Mouse (Mus musculus) left cerebral cortex, postnatal 36 days (tissue): ENCODE results near the gene Pacrg. TPM values are rescaled to one million over a fixed set of nuclear protein-coding genes. Genes with fewer than 3 reads are reported as not detected.

Experiments
- DNase-seq, 2 experiments: peaks; one replicate each; pipeline ENCODE4 v3.0.0; 2021 to 2022; ENCODE audit warnings: low spot score in 2 of 2, mixed read lengths in 1 of 2
- intact Hi-C: fragments of 180-260 bp; cut with DNase I; formaldehyde crosslinking; loops from one replicate; pipeline ENCODE4 v1.15.1; 2025
- total RNA-seq, 2 experiments: library from RNA; stranded (reverse); gene quantifications; 2 replicates each; pipeline ENCODE4 v1.2.3; 2021

Gene Pacrg
- total RNA-seq, 2 experiments from 2014 or later, result 16.1 to 16.8 TPM

DNA sequence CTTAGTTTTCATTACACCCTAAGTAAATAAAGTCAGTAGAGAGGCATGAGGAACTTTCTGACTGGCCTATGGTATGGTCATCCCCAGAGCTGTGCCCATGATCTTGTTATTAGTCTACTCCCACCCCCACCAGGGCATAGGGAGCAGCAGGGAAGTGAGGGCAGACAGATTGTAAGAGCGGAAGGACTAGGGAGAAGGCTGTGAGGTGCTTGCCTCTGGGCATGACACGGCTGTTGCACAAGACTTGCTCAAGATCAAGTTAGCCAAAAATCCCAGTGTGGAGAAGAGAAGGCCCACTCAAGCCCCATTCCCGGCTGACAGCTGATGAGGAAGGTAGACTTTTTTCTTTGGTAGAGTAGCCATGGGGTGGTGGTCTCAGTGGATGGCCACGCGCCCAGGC lies 82.7 kb downstream of the Pacrg start:
- intact Hi-C loops, result no loop called here
- DNase-seq, result no peak

DNA sequence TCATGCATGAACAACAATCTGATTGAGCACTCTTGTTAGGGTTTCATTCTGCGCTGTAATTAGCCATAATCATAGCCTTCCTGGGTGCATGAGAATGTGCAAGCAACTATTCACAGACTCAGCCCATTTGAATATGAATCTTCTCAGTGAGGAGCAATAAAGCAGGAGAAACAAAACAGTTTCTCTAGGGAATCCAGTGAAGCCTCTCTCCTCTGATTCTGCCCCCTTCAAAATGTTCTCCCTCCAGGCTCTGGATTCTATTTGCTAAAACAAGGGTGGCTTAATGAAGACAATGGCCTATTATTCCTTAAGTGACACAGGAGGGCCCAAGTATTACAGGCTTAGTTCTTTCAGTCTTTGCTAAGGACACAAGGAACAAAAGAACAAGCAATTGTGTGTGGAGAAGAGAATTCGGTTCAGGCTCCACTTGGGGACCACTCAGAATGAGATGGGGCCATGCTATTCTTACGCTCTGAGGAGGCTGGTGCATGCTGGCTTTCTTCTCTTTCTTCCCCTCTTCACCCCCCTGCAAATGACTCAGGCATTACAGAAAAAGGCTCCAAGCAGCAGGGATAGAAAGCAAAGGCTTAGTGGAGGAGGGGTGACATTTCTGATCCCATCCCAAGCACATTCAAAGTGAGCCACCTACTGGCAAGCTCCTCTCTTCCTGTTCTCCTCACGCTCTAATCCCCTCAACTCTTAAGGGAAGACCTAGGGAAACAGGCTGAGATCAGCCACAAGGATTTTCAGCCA lies 95.2 kb downstream of the Pacrg start:
- peak; percentile 39 to 52 for DNase-seq
- intact Hi-C loops, result loop anchor here (2.0 to 10.0 kb wide), 4 partner anchors 220 to 1580 kb away; partner anchors contain the start of gene Qk

- no peak for DNase-seq
- intact Hi-C loops, result loop anchor here (10.0 kb wide), 3 partner anchors 215 to 1575 kb away; no protein-coding TSS in a partner anchor
These were observed 100.0 kb downstream of the Pacrg start for GRCm38 (mm10) chr17:10740083-10740482.

- intact Hi-C loops, result no loop called here
- DNase-seq, result no peak
These were observed 102.1 kb downstream of the Pacrg start for GRCm38 (mm10) chr17:10737966-10738365.

- intact Hi-C loops, result no loop called here
These were observed 105.4 kb downstream of the Pacrg start for GRCm38 (mm10) chr17:10734733-10735132.

DNA sequence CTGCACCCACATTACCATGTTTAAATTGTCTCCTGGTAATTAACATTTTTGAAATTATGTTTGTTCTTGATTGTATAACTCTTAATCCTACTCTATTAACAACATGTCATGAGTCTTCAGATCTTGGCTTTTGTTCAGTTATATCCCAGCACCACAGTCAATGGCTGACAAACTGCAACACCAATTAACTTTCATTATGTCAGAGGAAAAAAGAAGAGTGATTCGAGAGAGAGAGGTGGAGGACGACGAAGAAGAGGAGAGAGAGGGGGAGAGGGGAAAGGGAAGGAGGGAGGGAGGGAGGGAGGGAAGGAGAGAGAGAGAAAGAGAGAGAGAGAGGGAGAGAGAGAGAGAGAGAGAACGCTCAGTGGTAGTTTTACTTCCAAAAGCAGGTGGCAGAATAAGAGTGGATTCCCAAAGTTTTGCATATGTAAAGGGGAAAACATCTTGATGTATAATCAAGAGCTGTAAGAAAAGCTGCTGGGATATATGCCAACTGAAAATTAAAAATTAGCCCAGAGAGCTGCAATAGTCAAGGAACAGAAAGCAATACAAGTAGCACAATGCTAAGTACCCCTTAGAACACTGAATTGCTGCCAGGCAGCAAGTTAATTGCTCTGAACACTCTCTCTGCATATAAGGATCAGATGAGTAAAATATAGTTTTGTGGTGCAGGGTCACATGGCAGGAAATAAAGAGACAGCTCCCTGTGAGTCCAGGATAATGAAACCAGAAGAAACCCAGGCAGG lies 107.6 kb downstream of the Pacrg start:
- DNase-seq, result no peak
- intact Hi-C loops, result no loop called here

More at GRCm38 (mm10) chr17:10734733-10735132, 105.4 kb downstream of the Pacrg start:
- DNase-seq, result no peak

- intact Hi-C loops, result no loop called here
- no peak for DNase-seq
These were observed 115.3 kb downstream of the Pacrg start for GRCm38 (mm10) chr17:10724853-10725252.

DNA sequence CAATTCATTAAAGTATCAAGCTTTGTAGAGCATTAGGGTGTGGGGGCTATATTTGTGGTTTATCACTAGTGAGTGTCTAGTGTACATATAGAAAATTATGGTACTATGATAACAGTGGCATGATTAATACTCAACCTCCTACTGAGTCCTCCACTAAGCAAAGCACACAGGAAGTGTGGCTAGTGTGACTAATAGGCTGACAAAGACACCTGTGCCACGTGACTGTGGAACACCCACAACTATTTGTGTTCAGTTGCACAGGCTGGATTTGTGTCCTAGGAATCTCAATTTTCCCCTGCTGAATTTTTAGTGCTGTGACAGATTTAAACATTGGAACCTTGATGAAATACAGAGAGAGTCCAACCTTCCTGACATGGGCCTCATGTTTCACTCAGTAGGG lies 118.5 kb downstream of the Pacrg start:
- no peak for DNase-seq
- intact Hi-C loops, result no loop called here

- intact Hi-C loops, result no loop called here
- DNase-seq, result no peak
These were observed 123.0 kb downstream of the Pacrg start for GRCm38 (mm10) chr17:10717148-10717547.

GRCm38 (mm10) chr17:10702781-10703180 lies 137.3 kb downstream of the Pacrg start:
- DNase-seq, result no peak

DNA sequence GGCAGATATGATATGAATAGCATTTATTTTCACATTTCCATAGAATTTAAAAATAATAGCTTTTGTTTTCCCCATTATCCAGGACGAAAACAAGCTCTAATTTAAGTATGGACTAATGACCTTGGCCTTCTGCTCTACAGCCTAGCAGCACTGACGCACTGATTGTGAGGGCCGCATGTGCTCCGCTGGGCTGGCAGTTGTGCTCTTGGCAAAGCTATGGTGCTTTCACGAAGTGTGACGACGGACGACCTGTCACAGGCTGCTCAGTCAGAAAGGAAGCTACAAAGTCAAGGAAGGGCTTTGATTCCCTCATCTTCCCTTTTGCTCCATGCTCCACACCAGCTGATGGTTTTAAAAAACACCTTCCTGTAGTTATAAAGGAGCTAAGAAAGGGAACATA lies 142.1 kb downstream of the Pacrg start:
- intact Hi-C loops, result no loop called here
- no peak for DNase-seq

More at GRCm38 (mm10) chr17:10702781-10703180, 137.3 kb downstream of the Pacrg start:
- intact Hi-C loops, result no loop called here

DNA sequence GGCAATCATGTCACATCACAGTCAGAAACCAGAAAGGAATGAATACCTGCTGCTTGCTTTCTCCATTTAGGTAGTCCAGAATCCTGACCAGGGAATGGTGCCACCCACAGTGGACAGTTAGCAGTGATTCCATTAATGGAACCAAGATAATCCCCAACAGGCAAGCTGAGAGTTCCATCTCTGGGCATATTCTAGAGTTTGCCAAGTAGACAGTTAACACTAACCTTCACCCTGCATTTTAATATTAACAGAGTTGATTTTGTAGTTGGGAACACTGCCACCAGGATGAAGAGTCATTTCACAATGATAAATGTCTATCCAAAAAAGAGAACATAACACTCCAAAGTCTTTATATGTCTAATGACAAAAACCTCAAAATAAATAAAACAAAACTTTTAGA lies 144.7 kb downstream of the Pacrg start:
- DNase-seq, result no peak
- intact Hi-C loops, result no loop called here

DNA sequence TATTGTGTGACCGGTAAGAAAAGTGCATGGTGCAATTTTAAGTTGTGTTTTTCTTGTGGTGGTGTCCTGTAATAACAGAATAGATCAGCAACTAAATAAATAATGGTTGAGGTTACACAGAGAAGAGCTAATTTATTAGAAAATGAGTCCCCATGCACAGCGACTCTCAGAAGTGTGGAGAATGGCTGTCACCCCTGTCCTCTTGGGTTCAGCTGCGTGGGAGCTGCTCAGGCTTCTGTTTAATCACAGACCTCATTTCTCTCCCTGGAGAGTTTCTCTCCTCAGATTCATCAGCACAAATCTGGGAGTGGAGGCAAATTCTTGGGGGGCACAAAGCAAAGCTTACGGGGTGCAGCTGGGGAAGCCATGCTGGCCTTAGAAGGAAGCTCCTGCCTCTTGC lies 163.0 kb downstream of the Pacrg start:
- no peak for DNase-seq
- intact Hi-C loops, result no loop called here

- DNase-seq, result no peak
- intact Hi-C loops, result no loop called here
These were observed 164.6 kb downstream of the Pacrg start for GRCm38 (mm10) chr17:10675536-10675935.

- no peak for DNase-seq
- intact Hi-C loops, result no loop called here
These were observed 165.1 kb downstream of the Pacrg start for GRCm38 (mm10) chr17:10675048-10675447.

GRCm38 (mm10) chr17:10661294-10661693 lies 178.8 kb downstream of the Pacrg start:
- intact Hi-C loops, result no loop called here
- no peak for DNase-seq

DNA sequence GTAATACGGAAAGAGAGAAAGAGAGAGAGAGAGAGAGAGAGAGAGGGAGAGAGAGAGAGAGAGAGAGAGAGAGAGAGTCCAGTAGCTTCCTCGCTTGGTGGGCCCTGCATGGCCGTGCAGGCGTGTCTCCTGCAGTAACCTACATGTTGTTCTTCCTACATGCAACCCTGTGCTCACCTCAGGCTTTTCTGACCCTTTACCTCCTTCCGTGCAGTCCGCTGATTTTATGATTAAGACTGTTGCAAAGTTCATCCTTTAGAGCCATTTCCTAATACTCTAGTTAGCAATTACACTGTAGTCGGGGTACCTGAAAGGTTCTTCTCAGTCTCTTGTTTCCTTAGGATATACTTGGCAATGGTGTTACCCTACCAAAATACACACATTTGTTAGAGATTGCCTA lies 196.5 kb downstream of the Pacrg start:
- DNase-seq, result no peak
- intact Hi-C loops, result no loop called here

GRCm38 (mm10) chr17:10639816-10640215 lies 200.3 kb downstream of the Pacrg start:
- no peak for DNase-seq
- intact Hi-C loops, result no loop called here

DNA sequence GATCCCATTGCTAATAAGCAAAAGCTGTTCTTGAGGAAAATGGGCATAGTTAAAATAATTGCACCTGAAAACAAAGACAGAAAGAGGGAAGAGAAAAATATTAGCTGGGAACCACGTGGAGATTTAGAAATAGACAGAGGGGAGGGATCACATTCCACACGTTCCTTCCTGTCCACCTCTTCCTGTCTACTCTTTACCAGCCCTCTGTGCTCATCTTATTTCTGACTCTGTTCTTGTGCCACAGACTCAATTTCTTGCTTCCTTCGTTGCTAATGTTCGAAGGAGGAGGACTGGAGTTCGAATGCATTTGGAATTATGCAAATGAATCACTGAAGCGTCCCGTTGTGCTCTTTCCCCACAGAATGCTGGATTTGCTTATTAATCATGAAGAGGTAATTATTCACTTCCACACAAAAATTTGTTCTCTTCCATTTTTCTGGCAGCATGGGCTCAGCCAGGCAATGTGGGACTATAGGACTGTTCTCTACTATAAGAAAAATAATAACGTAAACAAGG lies 204.1 kb downstream of the Pacrg start:
- DNase-seq, result no peak
- intact Hi-C loops, result no loop called here

DNA sequence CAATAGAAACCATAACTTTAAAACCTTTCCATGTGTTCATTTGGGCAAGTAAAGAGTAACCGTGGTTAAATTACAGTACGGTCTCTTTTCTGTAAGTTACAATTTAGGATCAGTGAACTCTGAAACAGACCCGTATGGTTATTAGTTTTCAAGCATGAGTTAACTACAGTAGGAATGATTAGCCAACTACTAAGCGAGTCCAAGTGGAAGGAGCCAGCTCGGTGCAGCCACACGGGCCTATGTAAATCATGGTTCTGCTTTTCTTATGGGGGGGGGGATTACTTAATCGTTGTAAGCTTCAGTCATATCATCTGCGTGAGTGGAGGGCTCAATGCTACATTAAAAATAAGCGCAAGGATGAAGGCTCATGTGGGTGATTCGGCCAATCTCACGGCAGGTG lies 204.6 kb downstream of the Pacrg start:
- DNase-seq, result no peak
- intact Hi-C loops, result no loop called here

DNA sequence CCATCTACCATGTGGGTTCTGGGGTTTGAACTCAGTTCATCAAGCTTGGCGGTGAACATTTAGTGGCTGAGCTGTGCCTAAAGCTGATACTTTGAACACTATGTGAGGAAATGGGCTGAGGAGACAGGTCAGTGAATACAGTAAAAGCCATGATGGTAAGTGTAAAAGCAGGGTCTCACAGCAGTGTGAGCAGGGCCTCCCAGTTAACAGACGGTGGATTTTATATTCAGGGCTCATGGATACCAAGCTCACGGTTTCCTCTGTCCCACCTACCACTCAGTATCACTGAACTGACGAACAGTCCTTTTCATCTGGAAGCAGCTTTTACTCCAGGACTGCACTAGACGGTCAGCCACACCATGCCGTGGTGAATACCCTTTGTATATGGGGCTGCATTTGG lies 205.1 kb downstream of the Pacrg start:
- no peak for DNase-seq
- intact Hi-C loops, result no loop called here
